Mouse (Mus musculus) forelimb bud, embryonic 11.5 days (tissue): ENCODE results near the gene Gimd1.

Experiments
- DNase-seq: peaks from one replicate; pipeline ENCODE4 v3.0.0-alpha.2; 2012; ENCODE audit warnings: low read depth, low spot score

Gene Gimd1

DNA sequence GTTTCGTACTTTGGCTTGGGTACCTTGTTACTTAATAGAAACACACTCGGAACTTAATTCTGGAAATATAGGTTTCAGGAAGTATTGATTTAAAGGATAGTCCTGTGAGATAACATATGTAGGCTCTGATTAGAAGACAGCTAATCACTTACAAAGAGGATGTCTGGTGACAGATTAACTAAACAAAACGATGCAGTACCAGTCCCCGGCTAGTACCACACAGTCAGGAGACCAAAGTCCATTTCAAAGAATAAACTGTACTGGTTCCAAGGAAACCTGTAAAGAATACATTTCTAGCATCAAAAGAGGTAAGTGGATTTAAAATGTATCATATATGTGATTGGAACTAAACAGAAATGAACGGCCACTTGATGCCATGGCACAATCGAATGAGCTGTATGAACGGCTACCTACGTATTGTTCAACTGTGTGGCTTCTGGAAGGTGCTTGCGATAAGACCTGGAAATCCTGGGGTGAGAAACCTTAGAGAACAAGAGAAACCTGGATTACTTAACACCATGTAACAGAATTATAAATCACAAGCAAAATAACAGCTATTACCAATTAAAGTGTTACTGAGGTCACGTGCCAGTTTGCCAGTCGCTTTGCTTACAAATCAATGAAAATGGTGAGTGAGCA is at the start of gene Gimd1:
Gene Gimd1 (plus strand): TSS at position 220 of the 639 bp plus-strand sequence.
- no peak for DNase-seq

DNA sequence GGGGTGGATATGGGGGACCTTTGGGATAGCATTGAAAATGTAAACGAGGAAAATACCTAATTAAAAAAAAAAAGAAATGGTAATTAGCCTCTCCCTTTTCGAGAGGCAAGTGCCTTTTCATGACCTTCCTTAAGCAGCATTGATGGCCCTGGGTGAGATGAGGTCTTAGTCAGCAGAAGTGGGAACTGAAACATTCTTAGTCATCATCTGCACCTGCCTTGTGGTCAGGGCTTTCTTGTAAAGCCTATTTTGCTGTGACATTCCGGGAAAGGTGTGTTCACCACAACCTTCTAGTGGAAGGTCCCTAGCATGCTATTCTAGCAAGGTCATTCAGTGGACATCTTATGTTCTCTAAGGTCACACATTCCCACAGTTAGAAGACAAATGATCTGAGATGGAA is 48.4 kb upstream of the Gimd1 start:
- DNase-seq = no peak

DNA sequence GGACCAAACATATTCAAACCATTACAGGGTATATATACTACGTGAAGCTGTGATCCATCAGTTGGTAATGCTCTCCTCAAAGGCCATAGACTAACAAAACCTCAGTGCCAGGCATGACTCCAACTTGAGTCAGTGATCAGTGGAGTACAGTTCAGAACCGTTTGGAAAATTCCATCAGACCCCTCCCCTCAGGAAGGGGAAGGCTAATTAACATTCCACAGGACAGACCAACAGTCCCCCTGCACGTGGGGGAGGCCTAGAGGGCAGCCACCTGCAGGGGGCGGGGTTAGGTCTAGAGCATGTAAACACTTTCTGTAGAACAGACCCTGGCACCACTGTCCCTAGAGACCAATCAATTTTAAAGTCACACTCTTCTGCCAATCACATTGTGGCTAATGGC is 47.3 kb upstream of the Gimd1 start:
- DNase-seq = peak; percentile 46

DNA sequence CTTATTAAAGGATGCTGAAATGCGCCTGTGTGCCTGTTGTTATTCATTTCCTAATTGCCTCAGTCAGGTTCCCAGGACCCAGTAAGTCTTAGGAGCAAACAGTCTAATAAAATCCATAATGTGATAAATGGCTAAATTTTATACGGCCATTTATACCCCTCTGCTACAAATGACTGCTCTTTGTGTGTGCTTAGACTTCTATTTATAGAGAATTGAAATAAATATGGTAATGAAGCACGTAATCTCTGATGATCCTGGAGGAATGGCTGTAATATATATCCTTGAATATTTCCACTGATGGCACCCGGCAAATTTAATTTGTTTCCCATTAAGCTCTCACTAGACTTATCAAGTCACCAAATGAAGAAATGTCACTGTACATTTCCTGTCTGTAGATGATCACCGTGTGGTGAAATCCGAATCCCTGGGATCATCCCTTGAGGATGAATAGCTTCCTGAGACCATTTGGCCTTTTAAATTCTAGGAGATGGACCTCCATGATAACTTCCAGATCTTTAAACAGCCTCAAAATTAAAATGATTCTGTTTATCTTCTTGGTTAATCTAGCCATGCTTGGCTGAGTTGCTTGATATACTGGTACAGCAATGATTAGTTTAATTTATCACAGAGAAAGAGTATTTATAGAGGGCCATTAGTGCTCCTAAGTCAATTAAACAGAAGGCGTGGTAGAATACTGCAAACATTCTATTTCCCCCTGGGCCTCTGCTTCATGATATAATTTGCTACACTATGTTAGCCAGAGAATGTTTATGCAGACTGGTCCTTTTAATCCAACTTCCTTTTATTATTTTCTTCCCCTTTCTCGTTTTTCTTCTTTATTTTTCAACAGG is 44.3 kb upstream of the Gimd1 start:
- no peak for DNase-seq

DNA sequence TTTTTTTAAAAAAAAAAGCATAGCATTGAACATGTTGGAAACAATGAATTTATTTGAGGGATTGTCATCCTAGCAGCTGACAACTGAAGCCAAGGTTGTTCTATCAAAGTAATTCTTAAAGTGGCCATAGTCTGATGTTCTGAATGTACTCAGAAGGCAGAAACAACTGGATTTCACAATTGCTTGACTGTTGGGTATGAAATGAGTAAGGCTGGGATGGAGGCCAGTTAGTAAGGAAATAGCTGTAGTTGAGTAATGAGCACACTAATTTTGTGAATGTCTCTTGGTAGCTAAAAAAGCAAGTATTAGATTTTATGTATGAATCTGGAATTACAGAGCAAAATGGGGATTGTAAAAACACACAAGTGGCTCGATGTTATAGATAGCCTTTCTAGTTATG is 41.5 kb upstream of the Gimd1 start:
- no peak for DNase-seq

DNA sequence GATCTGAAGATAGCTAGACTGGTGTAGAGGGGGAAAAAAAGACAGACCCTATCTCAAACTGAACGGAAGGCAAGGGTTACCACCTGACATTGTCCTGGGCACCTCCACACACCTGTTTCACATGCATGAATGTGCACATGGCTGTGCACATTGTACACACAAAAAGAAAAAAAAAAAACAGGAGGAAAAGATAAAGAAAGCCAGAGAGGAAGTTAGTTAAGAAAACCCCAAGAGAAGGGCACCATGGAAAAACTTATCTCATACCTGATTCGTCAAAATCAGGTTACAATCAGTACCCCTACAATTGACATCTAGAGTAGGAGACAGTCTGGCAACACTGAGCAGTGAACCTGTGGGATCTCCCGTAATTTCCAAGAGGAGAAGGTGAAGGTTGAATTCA is 39.6 kb upstream of the Gimd1 start:
- no peak for DNase-seq

DNA sequence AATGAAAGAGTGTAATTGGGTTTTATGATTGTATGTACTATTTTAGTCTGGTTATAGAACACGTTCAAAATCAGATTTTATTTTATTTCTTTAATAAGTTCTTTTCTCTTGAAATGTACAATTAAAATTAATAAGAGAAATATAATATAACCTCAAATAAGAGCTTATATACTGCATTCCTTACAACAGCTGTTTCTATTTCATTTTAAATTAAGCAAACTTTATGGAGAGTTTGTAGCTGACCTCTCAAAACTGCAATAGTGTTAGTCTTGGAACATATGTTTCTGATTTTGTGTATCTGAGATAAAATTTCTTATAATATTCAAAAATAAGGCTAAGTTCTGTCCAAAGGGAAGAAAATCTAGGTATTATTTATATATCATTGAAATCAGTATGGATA is 39.0 kb upstream of the Gimd1 start:
- no peak for DNase-seq

DNA sequence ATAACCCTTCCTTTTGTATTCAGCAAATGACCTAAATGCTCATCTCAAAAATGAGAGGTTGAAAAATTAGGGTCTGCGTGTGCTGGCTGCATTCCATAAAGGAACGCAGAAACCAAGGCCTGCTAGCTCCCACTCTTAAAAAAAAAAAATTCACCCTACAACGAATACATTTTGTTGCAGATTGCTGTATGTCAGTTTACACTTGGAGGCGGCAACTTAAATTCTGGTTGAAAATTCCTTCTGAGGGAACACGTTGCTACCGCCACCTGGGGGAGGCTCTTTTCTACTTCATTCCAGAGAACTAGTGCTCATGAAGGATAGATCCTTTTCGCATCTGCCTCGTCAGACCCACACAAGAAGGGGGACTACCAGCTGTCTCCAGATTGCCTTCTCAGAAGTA is 879 bp upstream of the Gimd1 start:
- DNase-seq = peak; percentile 10

DNA sequence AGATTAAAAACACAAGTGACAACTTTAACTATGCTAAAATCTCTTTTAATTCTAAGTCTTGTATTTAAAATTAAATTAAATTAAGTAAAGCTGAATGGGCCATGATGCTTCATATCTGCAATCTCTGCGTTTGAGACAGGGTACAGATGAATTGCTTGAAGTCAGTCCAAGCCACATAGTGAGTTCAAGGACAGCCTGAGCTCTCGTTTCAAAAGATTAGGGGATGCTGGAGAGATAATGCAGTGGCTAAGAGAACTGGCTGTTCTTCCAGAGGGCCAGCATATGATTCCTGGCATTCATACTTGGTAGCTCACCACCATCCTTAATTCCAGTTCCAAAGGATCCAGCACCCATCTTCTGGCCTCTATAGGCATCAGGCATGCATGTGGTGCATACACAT is 3.6 kb downstream of the Gimd1 start:
- DNase-seq = no peak

DNA sequence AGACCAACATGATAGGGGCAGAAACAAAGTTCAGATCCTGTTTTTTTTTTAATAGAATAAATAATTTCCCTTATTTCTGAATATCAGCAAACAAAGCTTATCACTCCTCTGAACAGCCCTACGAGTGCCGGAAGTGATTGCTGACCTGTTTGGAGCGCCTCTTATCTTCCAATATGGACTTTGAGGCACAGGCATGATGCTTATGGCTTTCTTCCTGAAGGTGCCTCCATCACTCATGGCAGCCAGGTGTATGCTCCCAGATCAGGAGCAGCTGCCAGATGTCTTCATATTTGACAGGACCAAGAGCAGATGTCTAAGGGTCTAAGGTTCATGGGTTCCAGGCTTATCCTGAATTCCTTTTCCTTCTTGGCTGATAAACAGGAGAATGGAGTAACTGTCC is 7.5 kb downstream of the Gimd1 start:
- no peak for DNase-seq

DNA sequence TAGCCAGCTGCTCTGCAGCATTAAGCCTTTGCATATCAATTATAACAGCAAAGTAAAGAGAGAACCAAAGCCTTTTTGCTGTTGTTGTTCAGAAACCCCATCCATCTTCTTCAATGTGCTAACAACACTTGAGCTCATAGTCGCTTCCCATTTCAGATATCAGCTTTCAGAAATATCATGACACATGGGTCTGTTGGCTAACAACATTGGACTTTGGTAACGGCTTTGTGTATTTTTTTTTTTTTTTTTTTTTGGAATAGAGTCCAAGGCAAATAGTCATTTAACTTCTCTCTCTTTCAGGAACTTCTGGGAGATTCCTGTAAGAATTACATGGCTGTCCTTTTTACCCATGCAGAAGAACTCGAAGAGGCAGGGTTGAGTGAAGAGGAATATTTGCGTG is 14.5 kb downstream of the Gimd1 start:
- no peak for DNase-seq

DNA sequence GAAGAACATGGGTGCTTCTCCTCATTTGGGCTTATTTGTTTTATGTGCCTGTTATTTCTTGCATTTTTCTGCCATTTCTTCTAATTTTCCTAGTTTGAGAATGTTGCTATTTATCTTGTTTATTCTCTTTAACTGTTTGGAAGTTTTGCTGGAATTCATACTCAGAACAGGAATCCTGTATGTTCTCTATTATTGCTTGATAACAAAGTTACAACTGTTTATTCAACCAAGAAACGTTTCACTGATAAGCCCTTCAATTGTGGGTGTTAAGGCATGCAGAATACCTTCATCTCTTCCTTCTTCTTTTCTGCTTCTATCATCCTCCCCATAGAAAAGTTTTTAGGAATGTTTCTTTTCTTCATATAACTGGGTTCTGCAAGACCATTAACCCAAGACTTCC is 17.2 kb downstream of the Gimd1 start:
- DNase-seq = no peak

DNA sequence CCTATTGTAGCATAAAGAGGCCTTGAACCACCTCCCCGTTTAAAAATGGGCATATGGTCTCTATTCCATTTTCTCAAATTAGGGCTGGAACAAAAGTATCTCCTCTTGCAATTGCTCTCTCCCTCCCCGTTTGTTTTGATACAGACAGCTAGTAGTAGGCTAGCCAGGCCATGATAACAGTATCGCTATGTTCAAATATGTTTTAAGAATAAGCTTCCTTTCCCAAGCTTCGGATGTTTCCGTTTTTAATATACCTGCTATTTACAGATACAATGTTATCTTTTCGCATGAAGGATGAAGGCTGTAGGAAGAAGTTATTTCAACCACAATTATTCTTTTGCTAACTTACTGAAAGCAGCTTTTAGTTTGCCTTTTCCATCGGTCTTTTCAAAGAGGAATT is 19.7 kb downstream of the Gimd1 start:
- DNase-seq = no peak

DNA sequence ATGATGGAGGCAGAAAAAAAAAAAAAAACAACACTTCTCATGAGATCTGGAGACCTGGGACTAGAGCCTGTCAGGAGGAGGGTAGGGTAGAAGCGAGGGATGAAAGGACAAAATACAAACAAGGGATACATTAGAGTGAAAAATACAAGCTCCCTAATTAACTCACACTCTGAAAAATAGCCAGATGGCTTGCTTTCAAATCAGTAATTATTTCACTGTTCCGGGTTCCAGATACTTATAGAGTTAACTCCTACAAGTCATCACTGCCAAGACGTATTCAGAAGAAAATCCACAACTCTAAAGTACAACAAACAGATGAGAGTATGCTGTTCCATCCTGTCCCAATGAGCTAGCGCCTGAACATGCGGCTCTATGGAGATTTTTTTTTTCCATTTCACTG is 20.6 kb downstream of the Gimd1 start:
- no peak for DNase-seq

DNA sequence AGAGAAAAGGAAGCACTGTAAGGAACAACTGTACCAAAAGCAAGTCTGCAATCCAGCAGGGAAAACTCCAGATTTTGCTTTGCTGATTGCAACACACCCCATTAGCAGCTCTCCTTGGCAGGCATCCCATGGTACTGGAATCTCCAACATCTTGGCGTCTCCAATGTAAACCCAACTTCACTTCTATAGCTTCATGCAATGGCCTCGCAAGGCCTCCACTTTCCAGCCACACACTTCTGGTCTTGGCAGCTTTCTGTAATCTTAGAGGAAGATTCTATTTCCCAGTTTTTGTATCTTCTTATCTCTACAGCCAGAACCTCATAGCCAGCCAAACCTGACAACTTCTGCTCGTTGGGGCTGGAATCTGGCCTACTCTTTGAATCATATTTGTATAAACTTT is 22.2 kb downstream of the Gimd1 start:
- DNase-seq = no peak

DNA sequence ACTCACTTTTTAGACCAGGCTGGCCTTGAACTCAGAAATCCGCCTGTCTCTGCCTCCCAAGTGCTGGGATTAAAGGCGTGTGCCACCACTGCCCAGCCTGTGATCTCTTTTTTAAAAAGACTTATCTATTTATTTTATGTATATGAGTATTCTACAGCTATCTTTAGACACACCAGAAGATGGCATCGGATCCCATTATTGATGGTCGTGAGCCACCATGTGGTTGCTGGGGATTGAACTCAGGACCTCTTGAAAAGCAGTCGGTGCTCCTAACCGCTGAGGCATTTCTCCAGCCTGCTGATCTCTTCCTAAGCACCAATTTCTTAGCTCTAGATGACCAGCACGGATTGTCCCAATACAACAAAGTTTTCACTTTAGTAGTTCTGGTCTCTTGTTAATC is 24.3 kb downstream of the Gimd1 start:
- DNase-seq = no peak

DNA sequence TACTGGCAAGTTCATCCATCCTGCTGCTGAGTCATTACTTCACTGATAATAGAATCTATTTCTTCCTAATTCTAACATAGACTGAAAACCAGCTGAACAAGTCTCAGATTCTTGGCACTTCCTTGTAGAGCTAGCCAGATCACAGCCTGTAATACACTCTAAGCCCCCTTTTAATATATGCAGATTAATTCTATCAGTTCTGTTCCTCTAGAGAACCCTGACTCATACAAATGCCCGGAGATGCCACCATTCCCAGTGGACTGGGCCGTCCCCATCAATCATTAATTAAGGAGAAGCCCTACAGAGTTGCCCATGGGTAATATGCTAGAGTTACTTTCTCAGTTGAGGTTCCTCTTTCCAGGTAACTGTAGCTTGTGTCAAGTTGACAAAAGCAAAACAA is 26.3 kb downstream of the Gimd1 start:
- DNase-seq = no peak

DNA sequence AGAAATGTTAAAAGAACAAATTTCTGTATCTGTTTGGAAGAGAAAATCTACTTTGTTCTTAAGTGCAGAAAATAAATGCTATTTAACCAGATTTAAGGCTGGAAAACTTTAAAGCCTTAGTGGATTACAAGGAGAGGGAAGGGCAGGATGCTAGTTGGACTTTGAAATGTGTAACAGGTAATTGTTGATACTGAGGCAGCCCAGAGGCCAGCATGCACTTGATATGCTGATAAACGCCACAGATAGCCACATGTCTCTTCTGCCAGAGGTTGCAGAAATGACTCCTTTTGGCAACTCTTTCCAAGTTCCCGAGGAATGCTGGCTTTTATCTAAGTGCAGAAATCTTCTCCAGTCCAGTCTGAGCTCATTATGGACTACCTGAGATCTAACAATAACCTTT is 47.9 kb downstream of the Gimd1 start:
- DNase-seq = no peak

DNA sequence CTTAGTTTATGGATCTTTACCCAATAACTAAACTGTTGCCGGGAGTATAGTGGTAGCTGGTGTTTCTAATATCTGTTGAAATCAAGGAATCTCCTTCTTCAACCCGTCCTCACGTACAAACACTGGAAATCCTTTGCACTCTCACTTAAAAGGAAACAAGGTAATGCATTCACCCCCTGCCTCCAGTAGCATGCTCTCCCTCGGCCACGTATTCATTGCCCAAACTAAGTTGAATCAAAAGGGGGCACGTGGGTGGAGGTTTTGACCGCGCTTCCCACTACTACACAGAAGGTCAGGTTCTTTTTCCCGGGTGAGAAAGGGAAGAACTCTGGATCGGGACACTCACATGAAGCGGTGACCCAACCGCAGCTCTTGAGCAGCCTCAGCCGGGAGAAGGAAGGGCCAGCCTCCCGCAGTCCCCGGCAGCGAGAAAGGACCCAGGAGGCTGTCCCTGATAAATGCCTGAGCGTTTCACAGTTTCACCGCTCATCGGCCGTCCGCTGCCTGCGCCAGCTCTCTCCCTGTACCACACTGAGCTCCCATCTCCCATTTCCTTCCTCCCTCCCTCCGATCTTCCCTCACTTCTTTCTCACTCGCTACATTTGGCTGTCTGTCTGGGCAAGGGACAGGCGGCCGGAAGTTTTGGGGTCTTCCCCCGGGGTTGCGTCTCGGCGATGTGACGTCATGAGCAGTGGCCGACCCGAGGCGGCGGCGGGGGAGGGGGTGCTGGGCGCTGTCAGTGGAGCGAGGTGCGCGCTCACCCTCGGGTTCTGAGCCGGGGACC is 54.0 kb downstream of the Gimd1 start, which contains the start of gene Tbck:
Gene Tbck (plus strand): TSS at position 698 of the 784 bp plus-strand sequence.
- peak; percentile 88 for DNase-seq

DNA sequence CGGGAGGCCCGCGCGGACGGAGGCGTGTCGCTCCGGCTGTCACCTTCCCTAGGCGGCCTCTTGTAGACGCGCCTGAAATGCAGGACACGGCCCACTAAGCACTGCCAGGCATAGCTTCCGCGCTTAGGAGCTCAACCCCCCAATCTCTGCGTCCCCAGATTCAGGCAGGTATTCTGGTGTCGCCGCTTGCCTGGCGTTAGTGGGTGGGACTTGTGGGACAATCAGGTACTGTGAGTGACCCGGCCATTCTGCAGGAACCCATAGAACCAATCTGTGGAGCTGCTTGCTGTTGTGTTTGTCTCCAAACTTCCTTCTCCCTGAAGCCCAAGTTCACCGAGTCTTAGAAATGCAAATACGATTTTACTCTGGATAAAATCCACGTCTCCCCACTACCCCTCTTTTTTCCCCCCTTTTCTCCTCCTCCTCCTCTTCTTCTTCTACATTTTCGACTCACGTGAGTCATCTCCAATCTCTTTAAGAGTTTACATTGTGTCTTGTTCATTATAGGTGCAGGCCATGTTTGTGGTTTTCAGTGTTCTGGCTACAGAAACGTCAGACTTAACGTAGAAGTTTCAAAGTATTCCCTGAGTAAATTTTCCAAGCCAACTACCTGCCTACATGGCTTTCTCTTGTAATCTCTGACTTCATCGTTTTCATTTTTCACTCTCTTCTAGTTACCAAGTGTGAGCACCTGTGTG is 54.8 kb downstream of the Gimd1 start, which contains the start of gene Aimp1:
Gene Aimp1 (minus strand): TSS at position 140 of the 698 bp plus-strand sequence.
- DNase-seq = no peak
